Mouse (Mus musculus): ENCODE results near the gene Pigz. TPM values are rescaled to one million over a fixed set of nuclear protein-coding genes. Genes with fewer than 3 reads are reported as not detected.
"Not testable (repeated sequence)": the region's sequence is repeated elsewhere in the genome, so short reads cannot be mapped to it uniquely, and the experiment has no call there.

The Pigz gene
- polyA plus RNA-seq, 1 experiment from 2014 or later = 0.70 TPM

DNA sequence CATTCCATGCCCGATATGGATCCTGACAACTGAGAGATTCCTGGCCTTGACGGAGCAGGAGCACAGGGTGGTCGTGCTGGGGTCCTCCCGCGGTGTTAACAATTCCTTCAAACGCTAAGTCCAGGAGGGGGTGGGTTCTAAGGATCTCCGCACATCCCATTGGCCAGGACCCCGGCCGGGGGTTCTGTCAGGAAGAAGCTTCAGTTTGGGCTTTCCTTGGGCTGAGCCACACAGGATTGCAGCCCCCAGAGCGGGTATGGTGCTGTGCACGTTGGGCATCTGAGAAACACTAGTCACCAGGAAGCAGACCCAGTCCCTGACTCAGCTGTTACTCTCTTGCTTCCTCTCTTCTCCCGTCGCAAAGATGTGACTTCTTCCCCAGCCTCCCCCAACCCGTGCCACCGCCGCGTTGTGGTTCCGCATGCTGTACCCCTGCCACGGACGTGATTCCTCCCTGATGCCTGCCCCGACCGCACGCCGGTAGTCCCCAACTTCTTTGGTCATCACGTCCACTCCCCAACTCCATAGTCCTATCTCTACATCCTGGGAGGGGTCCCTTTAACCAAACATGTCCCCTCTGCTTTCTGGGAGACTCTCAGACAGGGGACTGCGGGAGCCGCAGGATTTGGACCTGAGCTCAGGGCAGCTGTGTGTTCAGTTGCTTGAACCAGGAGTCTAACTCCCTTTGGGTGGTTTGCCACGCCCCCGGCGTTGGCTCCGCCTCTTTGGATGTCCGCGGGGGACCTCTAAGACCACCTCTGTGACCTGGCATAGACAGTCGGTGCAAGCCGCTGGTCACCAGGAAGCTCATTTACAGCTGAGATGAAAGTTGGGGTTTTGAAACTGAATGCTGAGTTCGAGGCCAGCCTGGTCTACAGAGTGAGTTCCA lies 1.7 kb downstream of the Pigz start:
- H3K36me3 ChIP-seq (ENCODE audit: control insufficient read depth, insufficient read depth, low read length) = no peaks in the 10 kb centered on the region
- peak overlapping the region; percentile 95 for H3K4me2 ChIP-seq (ENCODE audit: low read depth, low read length)
- H3K4me3 ChIP-seq (ENCODE audit: low read depth, low read length) = peak overlapping the region; percentile 35
- no peak overlapping the region for H3K27ac ChIP-seq (replicated peaks; ENCODE audit: low read depth, low read length)
- H3K9ac ChIP-seq (ENCODE audit: low read depth, low read length) = peak overlapping the region; percentile 36; the same call in 1 of the 2 replicates
- 0 out of 2 replicates have a peak, but pooled peaks cover 4% of the 10 kb centered on the region for H3K4me1 ChIP-seq (ENCODE audit: control insufficient read depth, insufficient read depth, low read length)
- 5% methylated on average over 33 of the region's 36 CpGs for WGBS
- no peak for DNase-seq (ENCODE audit: low spot score)
- H3K9me3 ChIP-seq (ENCODE audit: control insufficient read depth, low read length) = peaks cover 6% of the 10 kb centered on the region; the same call in 1 of the 2 replicates
- H3K27me3 ChIP-seq (replicated peaks; ENCODE audit: control insufficient read depth, insufficient read depth, low read length) = peaks cover 44% of the 10 kb centered on the region
- no peak for ATAC-seq (ENCODE audit: low read depth)

DNA sequence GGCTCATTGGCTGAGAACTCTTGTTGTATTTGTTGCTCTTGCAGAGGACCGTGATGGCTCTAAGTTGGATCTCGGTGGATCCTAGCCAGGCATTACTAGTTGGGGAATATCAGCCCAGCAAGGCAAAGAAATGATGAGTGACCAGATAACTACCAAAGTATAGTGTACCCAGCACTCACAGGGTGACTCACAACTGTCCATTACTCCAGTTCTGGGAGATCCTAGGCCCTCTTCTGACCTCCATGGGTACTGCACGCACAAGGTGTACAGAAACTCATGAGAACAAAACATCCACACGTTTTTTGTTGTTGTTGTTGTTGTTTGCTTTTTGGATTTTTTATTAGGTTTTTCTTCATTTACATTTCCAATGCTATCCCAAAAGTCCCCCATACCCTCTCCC lies 2.9 kb downstream of the Pigz start:
- Histone ChIP-seq H3K27me3 (replicated peaks; ENCODE audit: control insufficient read depth, insufficient read depth, low read length) (peaks cover 37% of the 10 kb centered on the region), H3K27ac (replicated peaks; ENCODE audit: low read depth, low read length) (no peak overlapping the region), H3K4me2 (ENCODE audit: low read depth, low read length) (no peak overlapping the region), H3K4me3 (ENCODE audit: low read depth, low read length) (no peak overlapping the region), H3K36me3 (ENCODE audit: control insufficient read depth, insufficient read depth, low read length) (no peaks in the 10 kb centered on the region), H3K9me3 (ENCODE audit: control insufficient read depth, low read length) (peaks cover 6% of the 10 kb centered on the region; the same call in 1 of the 2 replicates), H3K4me1 (ENCODE audit: control insufficient read depth, insufficient read depth, low read length) (0 out of 2 replicates have a peak, but pooled peaks cover 4% of the 10 kb centered on the region), H3K9ac (ENCODE audit: low read depth, low read length) (no peak overlapping the region)
- 78% methylated on average over 4 of the region's 4 CpGs for WGBS
- no peak for DNase-seq (ENCODE audit: low spot score)
- ATAC-seq (ENCODE audit: low read depth) = no peak

- Histone ChIP-seq H3K9me3 (ENCODE audit: control insufficient read depth, low read length) (peaks cover 6% of the 10 kb centered on the region; the same call in 1 of the 2 replicates), H3K36me3 (ENCODE audit: control insufficient read depth, insufficient read depth, low read length) (no peaks in the 10 kb centered on the region), H3K27me3 (replicated peaks; ENCODE audit: control insufficient read depth, insufficient read depth, low read length) (peaks cover 27% of the 10 kb centered on the region), H3K4me1 (ENCODE audit: control insufficient read depth, insufficient read depth, low read length) (0 out of 2 replicates have a peak, but pooled peaks cover 4% of the 10 kb centered on the region), H3K4me2 (ENCODE audit: low read depth, low read length) (no peak overlapping the region), H3K27ac (replicated peaks; ENCODE audit: low read depth, low read length) (no peak overlapping the region), H3K9ac (ENCODE audit: low read depth, low read length) (no peak overlapping the region), H3K4me3 (ENCODE audit: low read depth, low read length) (no peak overlapping the region)
- DNase-seq (ENCODE audit: low spot score) (no peak), ATAC-seq (ENCODE audit: low read depth) (no peak)
- 69% methylated on average over 6 of the region's 6 CpGs for WGBS
Observed at GRCm38 (mm10) chr16:31938856-31939255, 5.2 kb downstream of the Pigz start.

GRCm38 (mm10) chr16:31940586-31940985 lies 6.9 kb downstream of the Pigz start:
- peaks cover 6% of the 10 kb centered on the region; the same call in 1 of the 2 replicates for H3K9me3 ChIP-seq (ENCODE audit: control insufficient read depth, low read length)
- no peak for ATAC-seq (ENCODE audit: low read depth)
- no peak for DNase-seq (ENCODE audit: low spot score)
- H3K9ac ChIP-seq (ENCODE audit: low read depth, low read length) = no peak overlapping the region
- no peak overlapping the region for H3K4me3 ChIP-seq (ENCODE audit: low read depth, low read length)
- H3K36me3 ChIP-seq (ENCODE audit: control insufficient read depth, insufficient read depth, low read length) = no peaks in the 10 kb centered on the region
- H3K4me1 ChIP-seq (ENCODE audit: control insufficient read depth, insufficient read depth, low read length) = no peaks in the 10 kb centered on the region
- H3K27me3 ChIP-seq (replicated peaks; ENCODE audit: control insufficient read depth, insufficient read depth, low read length) = peaks cover 10% of the 10 kb centered on the region
- H3K27ac ChIP-seq (replicated peaks; ENCODE audit: low read depth, low read length) = no peak overlapping the region
- WGBS = 75% methylated on average over 2 of the region's 2 CpGs
- H3K4me2 ChIP-seq (ENCODE audit: low read depth, low read length) = no peak overlapping the region

DNA sequence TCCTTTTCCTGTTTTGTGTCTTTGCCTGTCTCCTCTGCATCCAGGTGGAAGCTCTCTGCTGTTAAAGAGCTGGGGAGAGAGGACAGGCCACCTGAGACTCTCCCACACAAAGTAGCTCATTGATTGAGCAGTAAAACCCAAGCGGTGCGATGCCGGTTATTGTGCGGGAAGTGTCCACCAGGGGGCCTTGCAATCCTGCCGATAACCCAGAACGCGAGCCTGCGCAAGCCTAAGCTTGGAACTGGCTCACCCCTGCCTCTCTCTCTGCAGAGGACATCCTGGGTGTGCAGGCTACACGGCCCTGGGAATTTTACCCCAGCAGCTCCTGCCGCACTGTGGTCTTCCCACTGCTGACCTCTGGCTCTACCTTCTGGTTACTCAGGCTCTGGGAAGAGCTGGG lies 10.3 kb downstream of the Pigz start:
- Histone ChIP-seq H3K4me2 (ENCODE audit: low read depth, low read length) (no peak overlapping the region), H3K9ac (ENCODE audit: low read depth, low read length) (no peak overlapping the region), H3K27ac (replicated peaks; ENCODE audit: low read depth, low read length) (no peak overlapping the region), H3K9me3 (ENCODE audit: control insufficient read depth, low read length) (no peaks in the 10 kb centered on the region), H3K36me3 (ENCODE audit: control insufficient read depth, insufficient read depth, low read length) (no peaks in the 10 kb centered on the region), H3K27me3 (replicated peaks; ENCODE audit: control insufficient read depth, insufficient read depth, low read length) (no peaks in the 10 kb centered on the region), H3K4me1 (ENCODE audit: control insufficient read depth, insufficient read depth, low read length) (peaks cover 12% of the 10 kb centered on the region), H3K4me3 (ENCODE audit: low read depth, low read length) (no peak overlapping the region)
- WGBS = 3% methylated on average over 9 of the region's 10 CpGs
- ATAC-seq (ENCODE audit: low read depth) (peak; percentile 20; the same call in 1 of the 2 replicates), DNase-seq (ENCODE audit: low spot score) (peak; percentile 74)

GRCm38 (mm10) chr16:31944698-31945255 lies 11.1 kb downstream of the Pigz start:
- Histone ChIP-seq H3K9ac (ENCODE audit: low read depth, low read length) (no peak overlapping the region), H3K4me1 (ENCODE audit: control insufficient read depth, insufficient read depth, low read length) (peaks cover 12% of the 10 kb centered on the region), H3K27ac (replicated peaks; ENCODE audit: low read depth, low read length) (no peak overlapping the region), H3K9me3 (ENCODE audit: control insufficient read depth, low read length) (no peaks in the 10 kb centered on the region), H3K4me2 (ENCODE audit: low read depth, low read length) (no peak overlapping the region), H3K36me3 (ENCODE audit: control insufficient read depth, insufficient read depth, low read length) (0 out of 2 replicates have a peak, but pooled peaks cover under 1% of the 10 kb centered on the region), H3K27me3 (replicated peaks; ENCODE audit: control insufficient read depth, insufficient read depth, low read length) (no peaks in the 10 kb centered on the region), H3K4me3 (ENCODE audit: low read depth, low read length) (no peak overlapping the region)
- no peak for ATAC-seq (ENCODE audit: low read depth)
- DNase-seq (ENCODE audit: low spot score) = no peak
- WGBS = 90% methylated on average over 11 of the region's 12 CpGs

- Histone ChIP-seq H3K9ac (ENCODE audit: low read depth, low read length) (0 out of 2 replicates have a peak overlapping the region, but pooled peaks have one; percentile 27), H3K4me1 (ENCODE audit: control insufficient read depth, insufficient read depth, low read length) (peaks cover 12% of the 10 kb centered on the region), H3K27ac (replicated peaks; ENCODE audit: low read depth, low read length) (no peak overlapping the region), H3K36me3 (ENCODE audit: control insufficient read depth, insufficient read depth, low read length) (peaks cover 7% of the 10 kb centered on the region; the same call in 1 of the 2 replicates), H3K9me3 (ENCODE audit: control insufficient read depth, low read length) (no peaks in the 10 kb centered on the region), H3K27me3 (replicated peaks; ENCODE audit: control insufficient read depth, insufficient read depth, low read length) (no peaks in the 10 kb centered on the region), H3K4me2 (ENCODE audit: low read depth, low read length) (no peak overlapping the region), H3K4me3 (ENCODE audit: low read depth, low read length) (no peak overlapping the region)
- DNase-seq (ENCODE audit: low spot score) (no peak), ATAC-seq (ENCODE audit: low read depth) (no peak)
- WGBS = 81% methylated on average over 6 of the region's 6 CpGs
Observed at GRCm38 (mm10) chr16:31945372-31945771, 11.7 kb downstream of the Pigz start.

DNA sequence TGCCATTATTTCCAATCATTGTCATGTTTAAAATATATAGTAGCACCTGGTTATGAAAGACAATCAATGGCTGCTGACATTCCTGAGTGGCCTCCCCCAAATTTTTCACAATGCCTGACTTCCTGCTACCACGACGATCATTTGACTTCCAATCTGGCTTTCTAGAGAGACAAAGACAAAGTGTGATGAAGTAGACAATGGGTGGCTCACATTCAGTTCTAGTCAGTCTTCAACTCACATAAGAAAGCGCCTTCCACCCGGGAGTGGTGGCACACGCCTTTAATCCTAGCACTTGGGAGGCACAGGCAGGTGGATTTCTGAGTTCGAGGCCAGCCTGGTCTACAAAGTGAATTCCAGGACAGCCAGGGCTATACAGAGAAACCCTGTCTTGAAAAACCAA lies 12.3 kb downstream of the Pigz start:
- not testable (repeated sequence) for H3K27ac ChIP-seq (replicated peaks; ENCODE audit: low read depth, low read length); H3K4me2 ChIP-seq (ENCODE audit: low read depth, low read length); H3K4me3 ChIP-seq (ENCODE audit: low read depth, low read length); H3K9ac ChIP-seq (ENCODE audit: low read depth, low read length); H3K27me3 ChIP-seq (replicated peaks; ENCODE audit: control insufficient read depth, insufficient read depth, low read length); DNase-seq (ENCODE audit: low spot score); ATAC-seq (ENCODE audit: low read depth); H3K36me3 ChIP-seq (ENCODE audit: control insufficient read depth, insufficient read depth, low read length); H3K9me3 ChIP-seq (ENCODE audit: control insufficient read depth, low read length)
- 89% methylated on average over 6 of the region's 6 CpGs for WGBS
- peaks cover 12% of the 10 kb centered on the region for H3K4me1 ChIP-seq (ENCODE audit: control insufficient read depth, insufficient read depth, low read length)

All from embryonic facial prominence, embryonic 14.5 days (tissue).